Mouse (Mus musculus) limb, embryonic 14.5 days (tissue): Measurements from ENCODE around the gene Traf3. TPM values are rescaled to one million over a fixed set of nuclear protein-coding genes. Genes with fewer than 3 reads are reported as not detected.

Source experiments
- ATAC-seq: fragments of 200-750 bp; cut with Nextera tagmentation; 2 replicates; pipeline ENCODE4 v1.8.0; 2017; ENCODE audit warnings: low read depth, moderate number of reproducible peaks, moderate TSS enrichment; ENCODE audit not compliant: low FRiP score
- DNase-seq: peaks from one replicate; pipeline ENCODE4 v3.0.0-alpha.2; 2015; ENCODE audit warnings: low spot score
- H3K27ac ChIP-seq: fragments of 300-500 bp; sonication (generic); replicated peaks from 2 replicates; pipeline ENCODE4 v1.5.1; 2014; ENCODE audit warnings: low read depth, mild to moderate bottlenecking, low read length, moderate library complexity, mixed read lengths
- H3K27me3 ChIP-seq: fragments of 300-500 bp; sonication (generic); 2 replicates; pipeline ENCODE4 v1.6.1; 2014; ENCODE audit warnings: low read length, mixed read lengths; ENCODE audit not compliant: control insufficient read depth, insufficient read depth
- H3K36me3 ChIP-seq: fragments of 300-500 bp; sonication (generic); 2 replicates; pipeline ENCODE4 v1.6.1; 2014; ENCODE audit warnings: mild to moderate bottlenecking, low read length, moderate library complexity, mixed read lengths; ENCODE audit not compliant: control insufficient read depth, insufficient read depth
- H3K4me1 ChIP-seq: fragments of 300-500 bp; sonication (generic); 2 replicates; pipeline ENCODE4 v1.6.1; 2014; ENCODE audit warnings: antibody characterized with exemption, low read length, mixed read lengths; ENCODE audit not compliant: control insufficient read depth, insufficient read depth
- H3K4me2 ChIP-seq: fragments of 300-500 bp; sonication (generic); replicated peaks from 2 replicates; pipeline ENCODE4 v1.6.1; 2014; ENCODE audit warnings: low read depth, mild to moderate bottlenecking, low read length, moderate library complexity; ENCODE audit not compliant: severe bottlenecking
- H3K4me3 ChIP-seq: fragments of 300-500 bp; sonication (generic); replicated peaks from 2 replicates; pipeline ENCODE4 v1.5.1; 2014; ENCODE audit warnings: low read length
- H3K9ac ChIP-seq: fragments of 300-500 bp; sonication (generic); 2 replicates; pipeline ENCODE4 v1.6.1; 2014; ENCODE audit warnings: mild to moderate bottlenecking, low read depth, low read length, moderate library complexity; ENCODE audit not compliant: severe bottlenecking
- H3K9me3 ChIP-seq: fragments of 300-500 bp; sonication (generic); 2 replicates; pipeline ENCODE4 v1.6.1; 2016; ENCODE audit warnings: low read length; ENCODE audit not compliant: control insufficient read depth
- POLR2A ChIP-seq: fragments of 200-500 bp; IDR thresholded peaks from 2 replicates; pipeline ENCODE4 v1.8.0; 2012; ENCODE audit warnings: inconsistent platforms, mild to moderate bottlenecking, moderate library complexity, borderline replicate concordance; ENCODE audit not compliant: insufficient read depth, insufficient read length; ENCODE audit errors: extremely low read depth
- WGBS: fragments of 180-500 bp; shearing (Covaris S2); extraction: QIAGEN DNeasy Blood & Tissue Kit; methylation state at CpG from one replicate; pipeline ENCODE4 v1.1.7; 2014; 5-methylcytosine and 5-hydroxymethylcytosine counted together
- polyA plus RNA-seq, 2 experiments: library from polyadenylated mRNA; depleted of rRNA in 1 of 2; stranded (reverse) in 1 of 2; unstranded in 1 of 2; fragments of >200 nt; fragmentation: Nextera tagmentation in 1 of 2; extraction: Ambion mirVana in 1 of 2; gene quantifications; 2 replicates each; pipeline versions ENCODE4 v1.2.1 to v1.2.3; 2012 to 2014

The Traf3 gene
- polyA plus RNA-seq, 2 experiments, result 12.8 to 20.2 TPM

DNA sequence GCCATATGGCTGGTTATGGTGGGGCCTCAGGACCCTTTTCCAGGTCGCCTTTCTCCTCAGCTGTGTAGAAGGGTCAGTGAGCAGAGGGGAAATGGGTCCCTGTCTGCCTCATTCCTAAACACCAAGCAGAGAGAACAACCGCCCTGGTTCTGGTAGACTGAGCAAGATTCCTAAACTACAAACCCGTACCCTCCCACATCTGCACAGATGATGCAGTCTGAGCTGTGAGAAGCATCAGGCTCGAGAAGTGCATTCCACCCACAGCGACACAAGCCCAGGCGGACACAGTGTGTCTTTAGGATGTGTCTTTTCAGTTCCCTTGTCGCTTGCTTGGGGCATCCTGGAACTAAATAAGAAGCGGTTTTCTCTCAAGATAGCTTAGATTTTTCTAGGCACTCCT is 83.9 kb downstream of the Traf3 start:
- ATAC-seq (no peak), DNase-seq (no peak)
- Histone ChIP-seq H3K36me3 (peaks cover 14% of the 10 kb centered on the region), H3K9ac (no peak overlapping the region), H3K9me3 (no peaks in the 10 kb centered on the region), H3K27ac (no peak overlapping the region), H3K4me2 (no peak overlapping the region), H3K4me3 (no peak overlapping the region), H3K27me3 (no peaks in the 10 kb centered on the region), H3K4me1 (no peaks in the 10 kb centered on the region)
- TF ChIP-seq POLR2A, result no peak
- whole genome bisulfite sequencing, result 79% methylated on average over 8 of the region's 8 CpGs

DNA sequence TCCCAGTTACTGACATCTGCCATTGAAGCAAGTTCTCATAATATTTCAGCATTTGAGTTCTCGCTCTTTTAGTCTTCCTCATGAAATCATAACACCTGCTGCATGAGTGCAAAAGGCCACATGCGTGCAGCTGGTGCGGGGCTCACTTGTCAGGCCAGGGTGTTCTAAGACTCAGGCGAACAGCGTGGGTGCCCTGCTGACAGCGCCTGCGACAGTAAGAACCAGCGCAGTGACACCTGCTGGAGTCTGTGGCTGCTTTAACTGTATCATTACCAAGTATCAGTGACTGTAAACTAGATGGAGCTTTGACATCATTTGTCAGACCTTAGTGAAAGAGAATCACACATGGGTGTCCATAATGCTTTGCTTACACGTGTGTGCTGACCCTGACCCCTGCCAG is 85.1 kb downstream of the Traf3 start:
- no peak for DNase-seq

DNA sequence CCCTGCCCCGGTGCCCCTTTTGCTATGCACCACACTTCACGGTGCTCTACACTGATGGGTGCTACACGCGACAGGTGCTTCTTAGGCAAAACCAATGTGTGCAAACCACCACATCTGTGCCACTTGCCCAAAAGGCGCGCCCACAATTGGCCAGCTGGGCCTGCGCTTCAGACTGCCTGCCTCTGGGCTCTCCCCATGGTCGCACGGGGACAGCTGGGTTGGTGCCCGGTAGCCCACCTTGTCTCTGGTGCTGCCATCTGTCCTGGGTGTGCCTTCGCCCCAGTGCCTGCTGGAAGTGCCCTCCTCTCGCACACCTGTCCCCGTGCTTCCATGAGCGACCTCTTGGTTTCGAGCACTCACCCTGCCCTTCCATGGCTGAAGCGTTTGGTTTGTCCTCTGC is 97.5 kb downstream of the Traf3 start:
- Histone ChIP-seq H3K4me3 (no peak overlapping the region), H3K9me3 (no peaks in the 10 kb centered on the region), H3K36me3 (peaks cover 44% of the 10 kb centered on the region), H3K4me2 (no peak overlapping the region), H3K4me1 (no peaks in the 10 kb centered on the region), H3K27ac (no peak overlapping the region), H3K9ac (no peak overlapping the region), H3K27me3 (no peaks in the 10 kb centered on the region)
- TF ChIP-seq POLR2A, result no peak
- ATAC-seq (no peak), DNase-seq (no peak)
- 93% methylated on average over 16 of the region's 16 CpGs for WGBS

More for the DNA sequence above, 85.1 kb downstream of the Traf3 start:
- Histone ChIP-seq H3K9me3 (no peaks in the 10 kb centered on the region), H3K4me1 (no peaks in the 10 kb centered on the region), H3K4me3 (no peak overlapping the region), H3K9ac (no peak overlapping the region), H3K36me3 (peaks cover 20% of the 10 kb centered on the region), H3K27ac (no peak overlapping the region), H3K27me3 (no peaks in the 10 kb centered on the region), H3K4me2 (no peak overlapping the region)
- TF ChIP-seq POLR2A, result no peak
- 62% methylated on average over 9 of the region's 9 CpGs for WGBS
- ATAC-seq, result no peak; the same call in 1 of the 2 replicates

DNA sequence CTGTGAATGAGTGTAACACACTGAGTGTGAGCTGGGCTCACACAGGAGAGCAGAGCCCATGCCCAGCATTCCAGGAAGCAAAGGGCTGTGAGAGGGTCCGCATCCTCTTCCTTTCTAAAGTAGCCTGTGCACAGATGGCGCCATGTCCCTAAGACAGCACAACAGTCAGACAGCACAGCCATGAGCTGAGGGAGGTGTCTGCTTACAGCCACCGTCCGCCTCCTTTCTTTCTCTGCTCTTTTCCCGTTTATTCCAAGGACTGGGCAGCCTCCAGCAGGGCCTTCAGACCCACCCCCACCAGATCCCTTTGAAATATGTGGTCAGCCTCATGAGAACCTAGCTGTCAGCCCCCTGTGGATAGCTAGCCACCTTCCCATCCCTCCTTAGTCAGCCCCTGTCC is 99.0 kb downstream of the Traf3 start:
- 59% methylated on average over 5 of the region's 5 CpGs for WGBS
- Histone ChIP-seq H3K36me3 (peaks cover 39% of the 10 kb centered on the region), H3K4me2 (no peak overlapping the region), H3K9ac (no peak overlapping the region), H3K27me3 (peaks cover 6% of the 10 kb centered on the region; the same call in 1 of the 2 replicates), H3K4me3 (no peak overlapping the region), H3K27ac (no peak overlapping the region), H3K4me1 (no peaks in the 10 kb centered on the region), H3K9me3 (no peaks in the 10 kb centered on the region)
- no peak for TF ChIP-seq POLR2A
- ATAC-seq, result no peak
- no peak for DNase-seq

DNA sequence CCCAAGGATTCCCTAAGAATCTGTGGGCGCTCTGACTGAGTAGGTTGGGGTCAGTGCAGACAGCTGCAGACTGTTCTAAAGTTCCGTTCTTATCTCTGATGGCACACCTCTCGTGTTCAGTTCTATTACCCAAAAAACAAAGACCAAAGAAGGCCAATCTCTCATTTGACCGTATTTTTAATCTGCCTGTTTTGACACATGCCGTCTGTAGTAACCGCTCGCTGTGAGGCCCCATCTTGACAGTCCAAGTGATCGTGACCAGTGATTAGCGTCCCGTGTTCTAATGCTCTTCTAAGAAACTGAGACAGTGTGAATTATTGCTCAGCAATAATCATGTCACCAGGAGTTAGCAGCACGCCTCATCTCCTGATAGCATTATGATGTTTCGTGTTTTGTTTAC is 100.4 kb downstream of the Traf3 start:
- Histone ChIP-seq H3K27me3 (peaks cover 20% of the 10 kb centered on the region), H3K36me3 (peaks cover 26% of the 10 kb centered on the region), H3K4me3 (no peak overlapping the region), H3K4me1 (no peaks in the 10 kb centered on the region), H3K4me2 (no peak overlapping the region), H3K9me3 (no peaks in the 10 kb centered on the region), H3K27ac (no peak overlapping the region), H3K9ac (no peak overlapping the region)
- TF ChIP-seq POLR2A, result no peak
- no peak for DNase-seq
- 81% methylated on average over 12 of the region's 12 CpGs for WGBS
- no peak for ATAC-seq
